Mouse (Mus musculus) MEL (cell line): Measurements from ENCODE around the gene Sobp. TPM values are rescaled to one million over a fixed set of nuclear protein-coding genes. Genes with fewer than 3 reads are reported as not detected.

ENCODE experiments used
- DNase-seq: peaks from one replicate; pipeline ENCODE4 v3.0.0; 2011; ENCODE audit warnings: low read depth, low spot score
- H3K27ac ChIP-seq: 2 replicates; pipeline ENCODE4 v1.5.1; 2012; ENCODE audit warnings: low read depth, mild to moderate bottlenecking, control low read depth, low read length, moderate library complexity; ENCODE audit not compliant: control insufficient read depth
- H3K27me3 ChIP-seq, 2 experiments: fragments of 150-350 bp in 1 of 2; sonication (generic) in 1 of 2; 2 replicates each; pipeline ENCODE4 v1.6.1; 2012; ENCODE audit warnings: low read length in 2 of 2, mild to moderate bottlenecking in 2 of 2, improper control_type of control experiment in 1 of 2, moderate library complexity in 1 of 2; ENCODE audit not compliant: insufficient read depth in 2 of 2, control insufficient read depth in 1 of 2
- H3K36me3 ChIP-seq, 2 experiments: 2 replicates each; pipeline ENCODE4 v1.6.1; 2012 to 2014; ENCODE audit warnings: low read length in 2 of 2, improper control_type of control experiment in 1 of 2, inconsistent platforms in 1 of 2, mild to moderate bottlenecking in 1 of 2; ENCODE audit not compliant: insufficient read depth in 2 of 2, control insufficient read depth in 1 of 2
- H3K4me1 ChIP-seq, 2 experiments: fragments of 150-350 bp in 1 of 2; sonication (generic) in 1 of 2; 2 replicates each; pipeline ENCODE4 v1.6.1; 2012; ENCODE audit warnings: low read length in 2 of 2, improper control_type of control experiment in 1 of 2, mild to moderate bottlenecking in 1 of 2; ENCODE audit not compliant: insufficient read depth in 2 of 2, control insufficient read depth in 1 of 2
- H3K4me3 ChIP-seq, 2 experiments: fragments of 150-350 bp in 1 of 2; sonication (generic) in 1 of 2; 2 replicates each; pipeline ENCODE4 v1.5.1; 2012; ENCODE audit warnings: low read depth in 2 of 2, low read length in 2 of 2, mild to moderate bottlenecking in 2 of 2, moderate library complexity in 2 of 2, control low read depth in 1 of 2, improper control_type of control experiment in 1 of 2; ENCODE audit not compliant: control insufficient read depth in 1 of 2, insufficient read depth in 1 of 2
- H3K79me2 ChIP-seq: 2 replicates; pipeline ENCODE4 v1.6.1; 2012; ENCODE audit warnings: mild to moderate bottlenecking, low read length, moderate library complexity; ENCODE audit not compliant: control insufficient read depth, poor library complexity, insufficient read depth
- H3K9ac ChIP-seq: 2 replicates; pipeline ENCODE4 v1.6.1; 2012; ENCODE audit warnings: low read depth, mild to moderate bottlenecking, control low read depth, low read length, moderate library complexity; ENCODE audit not compliant: control insufficient read depth, poor library complexity, severe bottlenecking
- H3K9me3 ChIP-seq: fragments of 150-350 bp; sonication (generic); replicated peaks from 2 replicates; pipeline ENCODE4 v1.6.1; 2012; ENCODE audit warnings: mild to moderate bottlenecking, low read length, improper control_type of control experiment, moderate library complexity; ENCODE audit not compliant: insufficient read depth
- CHD2 ChIP-seq: IDR thresholded peaks from 2 replicates; pipeline ENCODE4 v1.6.1; 2011; ENCODE audit warnings: low read length, improper control_type of control experiment
- E2F4 ChIP-seq: IDR thresholded peaks from 2 replicates; pipeline ENCODE4 v1.6.1; 2011; ENCODE audit warnings: low read depth, low read length, improper control_type of control experiment, borderline replicate concordance
- ELF1 ChIP-seq: IDR thresholded peaks from 2 replicates; pipeline ENCODE4 v1.6.1; 2014; ENCODE audit warnings: low read depth, mild to moderate bottlenecking, inconsistent platforms, low read length, improper control_type of control experiment, moderate library complexity
- EP300 ChIP-seq, 2 experiments: IDR thresholded peaks; 2 replicates each; pipeline ENCODE4 v1.6.1; 2011; ENCODE audit warnings: improper control_type of control experiment in 2 of 2, low read length in 2 of 2, low read depth in 1 of 2, mild to moderate bottlenecking in 1 of 2
- ETS1 ChIP-seq: IDR thresholded peaks from 2 replicates; pipeline ENCODE4 v1.6.1; 2012; ENCODE audit warnings: low read depth, mild to moderate bottlenecking, inconsistent platforms, low read length, improper control_type of control experiment, moderate library complexity
- HCFC1 ChIP-seq: IDR thresholded peaks from 2 replicates; pipeline ENCODE4 v1.6.1; 2012; ENCODE audit warnings: low read depth, mild to moderate bottlenecking, inconsistent platforms, low read length, improper control_type of control experiment, moderate library complexity
- JUND ChIP-seq: IDR thresholded peaks from 2 replicates; pipeline ENCODE4 v1.6.1; 2011; ENCODE audit warnings: low read depth, mild to moderate bottlenecking, improper control_type of control experiment, low read length
- KAT2A ChIP-seq: conservative IDR thresholded peaks from 2 replicates; pipeline ENCODE4 v1.6.1; 2012; ENCODE audit warnings: low read depth, low read length, improper control_type of control experiment, inconsistent platforms
- MAFK ChIP-seq: IDR thresholded peaks from 2 replicates; pipeline ENCODE4 v1.6.1; 2011; ENCODE audit warnings: low read depth, mild to moderate bottlenecking, low read length, improper control_type of control experiment, borderline replicate concordance
- MAX ChIP-seq: IDR thresholded peaks from 2 replicates; pipeline ENCODE4 v1.6.1; 2011; ENCODE audit warnings: low read length, improper control_type of control experiment
- MAZ ChIP-seq: IDR thresholded peaks from 2 replicates; pipeline ENCODE4 v1.6.1; 2012; ENCODE audit warnings: low read depth, mild to moderate bottlenecking, inconsistent platforms, low read length, improper control_type of control experiment
- MEF2A ChIP-seq: IDR thresholded peaks from 2 replicates; pipeline ENCODE4 v1.6.1; 2014; ENCODE audit warnings: low read depth, mild to moderate bottlenecking, inconsistent platforms, low read length, improper control_type of control experiment; ENCODE audit not compliant: poor library complexity, insufficient replicate concordance, severe bottlenecking; ENCODE audit errors: extremely low read depth
- MYC ChIP-seq: IDR thresholded peaks from 2 replicates; pipeline ENCODE4 v1.6.1; 2011; ENCODE audit warnings: low read depth, mild to moderate bottlenecking, low read length, improper control_type of control experiment, moderate library complexity
- NELFE ChIP-seq: IDR thresholded peaks from 2 replicates; pipeline ENCODE4 v1.6.1; 2011; ENCODE audit warnings: low read depth, low read length, improper control_type of control experiment
- NRF1 ChIP-seq: IDR thresholded peaks from 2 replicates; pipeline ENCODE4 v1.6.1; 2014; ENCODE audit warnings: low read depth, mild to moderate bottlenecking, inconsistent platforms, low read length, improper control_type of control experiment, moderate library complexity; ENCODE audit not compliant: poor library complexity, insufficient read depth, severe bottlenecking
- POLR2AphosphoS5 ChIP-seq: IDR thresholded peaks from 2 replicates; pipeline ENCODE4 v1.6.1; 2012; ENCODE audit warnings: low read depth, borderline replicate concordance, mild to moderate bottlenecking, inconsistent platforms, low read length, moderate library complexity, mixed read lengths
- RCOR1 ChIP-seq: IDR thresholded peaks from 2 replicates; pipeline ENCODE4 v1.6.1; 2012; ENCODE audit warnings: low read depth, mild to moderate bottlenecking, inconsistent platforms, low read length, improper control_type of control experiment
- SIN3A ChIP-seq: IDR thresholded peaks from 2 replicates; pipeline ENCODE4 v1.6.1; 2012; ENCODE audit warnings: low read length, improper control_type of control experiment, inconsistent platforms
- SMC3 ChIP-seq: IDR thresholded peaks from 2 replicates; pipeline ENCODE4 v1.6.1; 2011; ENCODE audit warnings: low read depth, low read length, improper control_type of control experiment
- TBP ChIP-seq: IDR thresholded peaks from 2 replicates; pipeline ENCODE4 v1.8.0; 2011; ENCODE audit warnings: low read depth, low read length, improper control_type of control experiment
- TCF12 ChIP-seq: IDR thresholded peaks from 2 replicates; pipeline ENCODE4 v1.6.1; 2014; ENCODE audit warnings: low read depth, mild to moderate bottlenecking, inconsistent platforms, low read length, improper control_type of control experiment, moderate library complexity
- UBTF ChIP-seq: IDR thresholded peaks from 2 replicates; pipeline ENCODE4 v1.6.1; 2012; ENCODE audit warnings: low read depth, mild to moderate bottlenecking, inconsistent platforms, low read length, improper control_type of control experiment, moderate library complexity, borderline replicate concordance; ENCODE audit not compliant: insufficient read depth
- ZKSCAN1 ChIP-seq: IDR thresholded peaks from 2 replicates; pipeline ENCODE4 v1.6.1; 2012; ENCODE audit warnings: low read depth, mild to moderate bottlenecking, inconsistent platforms, low read length, improper control_type of control experiment, moderate library complexity
- ZMIZ1 ChIP-seq: IDR thresholded peaks from 2 replicates; pipeline ENCODE4 v1.6.1; 2012; ENCODE audit warnings: low read depth, mild to moderate bottlenecking, inconsistent platforms, low read length, improper control_type of control experiment, moderate library complexity
- ZNF384 ChIP-seq: IDR thresholded peaks from 2 replicates; pipeline ENCODE4 v1.6.1; 2012; ENCODE audit warnings: low read depth, mild to moderate bottlenecking, inconsistent platforms, low read length, improper control_type of control experiment
- polyA plus RNA-seq, 2 experiments: library from polyadenylated mRNA; stranded (reverse) in 1 of 2; unstranded in 1 of 2; fragments of >175 nt in 1 of 2; fragments of >200 nt in 1 of 2; gene quantifications; 2 replicates each; pipeline versions ENCODE4 v1.2.1 to v1.2.4; 2012; ENCODE audit warnings: low replicate concordance in 2 of 2, low read depth in 1 of 2; ENCODE audit not compliant: insufficient read length in 2 of 2, insufficient read depth in 1 of 2, missing spikeins in 1 of 2
- total RNA-seq: library from RNA; depleted of rRNA; stranded (reverse); fragments of 300-350 nt; gene quantifications from 2 replicates; pipeline ENCODE4 v1.2.3, GENCODE M21; 2012

The Sobp gene
- total and polyA plus RNA-seq, 3 experiments, result not detected

DNA sequence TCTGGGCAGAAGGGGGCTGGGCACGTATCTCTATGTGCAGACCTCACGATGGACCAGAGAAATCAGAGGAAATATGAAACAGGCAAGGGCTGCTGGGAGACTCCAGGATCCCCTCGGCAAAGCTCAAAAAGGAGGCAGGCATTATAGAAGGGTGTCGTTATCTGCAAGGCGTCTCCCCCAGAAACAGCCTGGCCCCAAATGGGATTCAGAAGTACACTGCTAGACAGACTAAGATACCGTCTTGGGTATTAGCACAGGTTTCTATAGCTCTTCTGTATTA is 90.3 kb downstream of the Sobp start:
- H3K27ac ChIP-seq, result no peak overlapping the region
- TF ChIP-seq E2F4, result no peak
- TF ChIP-seq MAFK, result no peak
- no peaks in the 10 kb centered on the region for H3K79me2 ChIP-seq
- no peaks in the 10 kb centered on the region for H3K36me3 ChIP-seq
- H3K27me3 ChIP-seq, result no peaks in the 10 kb centered on the region; a peak in 1 of 4 replicates
- no peaks in the 10 kb centered on the region for H3K4me1 ChIP-seq
- no peak overlapping the region for H3K9ac ChIP-seq
- H3K4me3 ChIP-seq, result no peak overlapping the region
- no peaks in the 10 kb centered on the region for H3K9me3 ChIP-seq
- DNase-seq, result no peak

DNA sequence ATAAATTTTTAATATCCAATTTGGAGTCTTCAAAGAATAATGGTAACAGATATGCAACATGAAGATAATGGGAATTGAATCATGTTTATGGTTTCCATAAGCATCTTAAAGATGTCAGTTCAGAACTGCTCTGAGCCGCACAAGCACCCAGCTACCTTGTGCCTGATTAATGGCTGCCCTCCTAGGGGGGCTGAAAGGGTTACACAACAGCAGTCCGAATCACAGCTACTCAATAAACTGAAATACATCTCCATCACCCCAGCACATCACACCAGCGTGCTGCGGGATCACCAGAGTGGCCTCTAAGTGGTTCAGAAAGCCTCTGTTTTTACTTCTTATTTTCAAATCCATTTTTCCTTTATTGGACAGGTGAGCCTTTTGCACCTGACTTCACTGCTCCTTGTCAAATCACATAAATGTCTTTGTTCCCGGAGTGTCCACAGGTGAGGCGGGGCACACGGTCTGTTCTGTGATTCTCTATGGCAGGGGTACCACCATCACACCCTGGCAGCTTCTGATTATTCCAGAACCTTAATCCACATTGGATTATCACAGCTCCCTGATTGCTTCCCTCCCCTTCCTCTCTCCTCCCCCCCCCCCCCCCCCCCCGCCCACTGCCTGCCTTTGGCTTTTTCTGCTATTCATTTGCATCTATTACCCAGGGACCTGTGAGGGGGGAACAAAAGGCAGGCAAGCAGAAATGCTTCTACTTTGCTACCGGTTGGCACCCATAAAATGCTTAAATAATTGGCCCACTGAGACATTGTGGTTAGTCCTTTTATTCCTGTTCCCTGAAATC is 90.8 kb downstream of the Sobp start:
- Histone ChIP-seq H3K4me3 (no peak overlapping the region), H3K27me3 (no peaks in the 10 kb centered on the region; a peak in 1 of 4 replicates), H3K36me3 (no peaks in the 10 kb centered on the region), H3K27ac (no peak overlapping the region), H3K79me2 (no peaks in the 10 kb centered on the region), H3K4me1 (no peaks in the 10 kb centered on the region), H3K9me3 (no peaks in the 10 kb centered on the region), H3K9ac (no peak overlapping the region)
- TF ChIP-seq SIN3A, result no peak
- no peak for TF ChIP-seq CHD2
- TF ChIP-seq TBP, result no peak
- no peak for TF ChIP-seq MEF2A
- no peak for TF ChIP-seq MAZ
- no peak for TF ChIP-seq NELFE
- no peak for TF ChIP-seq UBTF
- no peak for TF ChIP-seq MYC
- no peak for DNase-seq

DNA sequence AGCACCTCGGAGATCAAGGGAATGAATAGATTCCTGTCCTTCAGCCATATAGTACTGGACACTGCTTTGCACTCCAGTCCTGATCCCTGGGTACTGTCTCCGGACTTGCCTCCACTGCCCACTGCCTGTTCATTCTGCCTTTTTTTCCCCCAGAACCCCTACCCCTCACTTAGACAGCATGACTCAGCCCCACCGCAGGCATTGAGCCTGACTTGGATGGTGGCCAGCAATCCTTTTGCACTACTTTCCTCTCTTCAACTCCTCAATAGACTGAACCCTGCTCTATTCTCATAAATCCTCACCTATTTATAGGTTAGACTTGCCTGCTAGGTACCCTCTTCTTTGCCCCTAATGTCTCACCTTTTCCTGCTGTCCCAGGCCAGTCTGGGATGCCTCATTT is 93.0 kb downstream of the Sobp start:
- Histone ChIP-seq H3K4me3 (no peak overlapping the region), H3K9ac (no peak overlapping the region), H3K4me1 (no peaks in the 10 kb centered on the region), H3K79me2 (no peaks in the 10 kb centered on the region), H3K27me3 (no peaks in the 10 kb centered on the region; a peak in 1 of 4 replicates), H3K36me3 (no peaks in the 10 kb centered on the region), H3K27ac (no peak overlapping the region), H3K9me3 (no peaks in the 10 kb centered on the region)
- TF ChIP-seq JUND (no peak), TBP (no peak), NELFE (no peak), KAT2A (no peak), UBTF (no peak), POLR2AphosphoS5 (no peak), SMC3 (no peak), RCOR1 (no peak), ZMIZ1 (no peak), EP300 (IDR thresholded peaks at IDR 0.05; ENCODE audit: low read depth in 1 of 2, low read length in 2 of 2) (no peak), NRF1 (no peak), ELF1 (no peak), MAZ (no peak), E2F4 (no peak), MAX (no peak), ZNF384 (no peak), TCF12 (no peak), ZKSCAN1 (no peak), ETS1 (no peak), HCFC1 (no peak)
- DNase-seq, result peak; percentile 11
